Mouse (Mus musculus): ENCODE measurements around the gene 1810010H24Rik.

DNA sequence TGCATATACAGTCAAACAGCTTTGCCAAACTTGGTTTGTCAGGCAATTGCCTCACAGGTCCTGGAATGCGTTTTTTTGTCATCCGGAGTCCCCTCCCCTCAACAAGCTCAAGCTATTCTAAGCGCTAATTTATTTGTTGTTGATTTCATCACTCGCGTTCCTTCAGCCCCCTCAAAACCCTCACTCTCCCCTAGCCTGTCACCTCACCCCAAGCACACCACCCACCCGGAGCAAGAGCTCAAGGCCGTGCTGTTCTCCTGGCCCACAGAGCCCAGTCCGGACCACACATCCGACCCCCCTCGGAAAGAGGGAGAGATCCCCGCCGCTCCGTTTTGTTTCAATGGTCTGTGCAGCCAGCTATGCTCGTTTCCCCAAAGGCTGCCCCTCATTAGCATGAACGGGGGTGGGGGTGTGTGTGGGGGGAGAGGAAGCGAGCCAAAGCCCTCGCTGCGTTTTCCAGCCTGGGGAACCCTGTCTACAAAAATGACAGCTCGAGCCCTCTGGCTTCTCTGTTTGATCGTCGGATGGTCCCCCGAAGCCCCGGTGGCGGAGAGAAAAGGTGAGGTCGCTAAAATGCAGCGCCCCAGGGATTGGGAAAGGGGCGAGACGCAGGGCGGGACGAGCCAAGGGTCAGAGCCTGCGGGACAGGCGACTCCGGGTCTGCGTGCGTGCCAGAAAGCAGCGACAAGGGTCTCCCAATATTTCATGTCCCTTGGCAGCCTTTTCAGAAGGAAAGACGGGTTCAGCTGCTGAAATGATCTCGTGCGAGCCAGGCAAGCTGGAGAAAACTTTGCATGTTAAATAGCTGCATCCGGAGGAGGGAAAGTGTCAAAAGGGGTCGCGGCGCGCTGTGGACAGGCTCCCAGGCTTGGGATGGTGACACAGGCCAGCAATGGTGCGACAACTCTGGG lies at the start of gene 1810010H24Rik:
- TF ChIP-seq CTCF (IDR thresholded peaks at IDR 0.05 in 2 of 3, conservative IDR thresholded peaks at IDR 0.05 in 1 of 3; ENCODE audit: control insufficient read depth in 1 of 3, insufficient read depth in 1 of 3, low read depth in 2 of 3, low read length in 3 of 3, poor library complexity in 1 of 3, severe bottlenecking in 1 of 3) = no peak
- no peak; the same call in 1 of the 2 replicates for TF ChIP-seq MAX (IDR thresholded peaks at IDR 0.05; ENCODE audit: low read length)
- peak; percentile 11; the same call in 1 of the 2 replicates for TF ChIP-seq ZNF384 (IDR thresholded peaks at IDR 0.05; ENCODE audit: low read depth, low read length)
- no peak for TF ChIP-seq E2F4 (IDR thresholded peaks at IDR 0.05; ENCODE audit: borderline replicate concordance, low read depth, low read length)
- TF ChIP-seq POLR2A (IDR thresholded peaks at IDR 0.05; ENCODE audit: control insufficient read depth in 1 of 2, insufficient read depth in 1 of 2, low read depth in 1 of 2, low read length in 2 of 2, poor library complexity in 1 of 2) = no peak

All from MEL (cell line).